Mouse (Mus musculus): ENCODE measurements around the gene Vdr. TPM values are rescaled to one million over a fixed set of nuclear protein-coding genes. Genes with fewer than 3 reads are reported as not detected.

Gene Vdr
- total RNA-seq, 2 experiments from 2014 or later, result 0.07 TPM; not detected in 1

- DNase-seq (ENCODE audit: extremely low spot score in 1 of 2, low spot score in 1 of 2), result no peak
These were observed 11.4 kb upstream of the Vdr start for GRCm38 (mm10) chr15:97921796-97922195.

GRCm38 (mm10) chr15:97920306-97920705, 9.9 kb upstream of the Vdr start:
- no peak for DNase-seq (ENCODE audit: extremely low spot score in 1 of 2, low spot score in 1 of 2)

- DNase-seq (ENCODE audit: extremely low spot score in 1 of 2, low spot score in 1 of 2), result no peak
These were observed 8.8 kb upstream of the Vdr start for GRCm38 (mm10) chr15:97919217-97919616.

GRCm38 (mm10) chr15:97917994-97918393, 7.6 kb upstream of the Vdr start:
- DNase-seq (ENCODE audit: extremely low spot score in 1 of 2, low spot score in 1 of 2), result no peak

- DNase-seq (ENCODE audit: extremely low spot score in 1 of 2, low spot score in 1 of 2), result no peak
These were observed 3.9 kb upstream of the Vdr start for GRCm38 (mm10) chr15:97914331-97914747.

GRCm38 (mm10) chr15:97907801-97908751, 2.4 kb downstream of the Vdr start:
- no peak for DNase-seq (ENCODE audit: extremely low spot score in 1 of 2, low spot score in 1 of 2)

GRCm38 (mm10) chr15:97907202-97907601, 3.2 kb downstream of the Vdr start:
- no peak for DNase-seq (ENCODE audit: extremely low spot score in 1 of 2, low spot score in 1 of 2)

- no peak for DNase-seq (ENCODE audit: extremely low spot score in 1 of 2, low spot score in 1 of 2)
These were observed 5.1 kb downstream of the Vdr start for GRCm38 (mm10) chr15:97905281-97905680.

GRCm38 (mm10) chr15:97904339-97904991, 6.0 kb downstream of the Vdr start:
- no peak for DNase-seq (ENCODE audit: extremely low spot score in 1 of 2, low spot score in 1 of 2)

GRCm38 (mm10) chr15:97903261-97904009, 7.0 kb downstream of the Vdr start:
- no peak for DNase-seq (ENCODE audit: extremely low spot score in 1 of 2, low spot score in 1 of 2)

GRCm38 (mm10) chr15:97900991-97901390, 9.4 kb downstream of the Vdr start:
- no peak for DNase-seq (ENCODE audit: extremely low spot score in 1 of 2, low spot score in 1 of 2)

GRCm38 (mm10) chr15:97900336-97900912, 10.0 kb downstream of the Vdr start:
- no peak for DNase-seq (ENCODE audit: extremely low spot score in 1 of 2, low spot score in 1 of 2)

GRCm38 (mm10) chr15:97899714-97900113, 10.7 kb downstream of the Vdr start:
- no peak for DNase-seq (ENCODE audit: extremely low spot score in 1 of 2, low spot score in 1 of 2)

GRCm38 (mm10) chr15:97898791-97899190, 11.6 kb downstream of the Vdr start:
- no peak for DNase-seq (ENCODE audit: extremely low spot score in 1 of 2, low spot score in 1 of 2)

- DNase-seq (ENCODE audit: extremely low spot score in 1 of 2, low spot score in 1 of 2), result no peak
These were observed 13.4 kb downstream of the Vdr start for GRCm38 (mm10) chr15:97896861-97897654.

GRCm38 (mm10) chr15:97896347-97896746, 14.1 kb downstream of the Vdr start:
- no peak for DNase-seq (ENCODE audit: extremely low spot score in 1 of 2, low spot score in 1 of 2)

GRCm38 (mm10) chr15:97895847-97896246, 14.6 kb downstream of the Vdr start:
- no peak for DNase-seq (ENCODE audit: extremely low spot score in 1 of 2, low spot score in 1 of 2)

GRCm38 (mm10) chr15:97892506-97892905, 17.9 kb downstream of the Vdr start:
- no peak for DNase-seq (ENCODE audit: extremely low spot score in 1 of 2, low spot score in 1 of 2)

GRCm38 (mm10) chr15:97890450-97890849, 20.0 kb downstream of the Vdr start:
- no peak for DNase-seq (ENCODE audit: extremely low spot score in 1 of 2, low spot score in 1 of 2)

GRCm38 (mm10) chr15:97890017-97890416, 20.4 kb downstream of the Vdr start:
- DNase-seq (ENCODE audit: extremely low spot score in 1 of 2, low spot score in 1 of 2), result no peak
